Mouse (Mus musculus) CH12.LX (cell line): ENCODE results near the gene Car10. TPM values are rescaled to one million over a fixed set of nuclear protein-coding genes. Genes with fewer than 3 reads are reported as not detected.

ENCODE experiments used
- DNase-seq: peaks from one replicate; pipeline ENCODE4 v3.0.0-alpha.2; 2013; ENCODE audit errors: extremely low read depth
- H3K27ac ChIP-seq: 2 replicates; pipeline ENCODE4 v1.5.1; 2012; ENCODE audit warnings: low read depth, mild to moderate bottlenecking, control low read depth, moderate library complexity; ENCODE audit not compliant: insufficient read depth
- H3K27me3 ChIP-seq: replicated peaks from 2 replicates; pipeline ENCODE3; 2012; ENCODE audit warnings: inconsistent platforms
- H3K36me3 ChIP-seq, 2 experiments: replicated peaks in 1 of 2; 2 replicates each; pipeline versions ENCODE3 to v1.6.1; 2012; ENCODE audit warnings: inconsistent platforms in 1 of 2, low read length in 1 of 2, mild to moderate bottlenecking in 1 of 2, mixed read lengths in 1 of 2, moderate library complexity in 1 of 2; ENCODE audit not compliant: control insufficient read depth in 1 of 2, insufficient read depth in 1 of 2
- H3K4me1 ChIP-seq, 2 experiments: 2 replicates each; pipeline ENCODE4 v1.6.1; 2012; ENCODE audit warnings: inconsistent platforms in 1 of 2, moderate library complexity in 1 of 2; ENCODE audit not compliant: insufficient read depth in 2 of 2, control insufficient read depth in 1 of 2
- H3K4me2 ChIP-seq: 2 replicates; pipeline ENCODE4 v1.6.1; 2012; ENCODE audit warnings: low read depth, mild to moderate bottlenecking, control low read depth; ENCODE audit not compliant: poor library complexity, insufficient read depth, severe bottlenecking
- H3K4me3 ChIP-seq, 3 experiments: fragments of 150-350 bp in 1 of 3; sonication (generic) in 1 of 3; replicated peaks in 1 of 3; 2 replicates each; pipeline versions ENCODE3 to v1.5.1; 2011 to 2012; ENCODE audit warnings: low read depth in 2 of 3, low read length in 2 of 3, mild to moderate bottlenecking in 2 of 3, moderate library complexity in 2 of 3, control low read depth in 1 of 3, improper control_type of control experiment in 1 of 3, inconsistent platforms in 1 of 3, mixed read lengths in 1 of 3; ENCODE audit not compliant: poor library complexity in 1 of 3
- H3K79me2 ChIP-seq: replicated peaks from 2 replicates; pipeline ENCODE4 v1.6.1; 2012; ENCODE audit warnings: mild to moderate bottlenecking, moderate library complexity; ENCODE audit not compliant: control insufficient read depth, poor library complexity, insufficient read depth, severe bottlenecking; ENCODE audit errors: extremely low read depth
- H3K9ac ChIP-seq: 2 replicates; pipeline ENCODE4 v1.6.1; 2012; ENCODE audit warnings: low read depth, mild to moderate bottlenecking, control low read depth, moderate library complexity; ENCODE audit not compliant: insufficient read depth
- H3K9me3 ChIP-seq: replicated peaks from 2 replicates; pipeline ENCODE3; 2012; ENCODE audit warnings: low read length, inconsistent platforms, mixed read lengths
- CHD1 ChIP-seq: IDR thresholded peaks from 2 replicates; pipeline ENCODE4 v1.6.1; 2012; ENCODE audit warnings: low read depth, low read length, improper control_type of control experiment, inconsistent platforms
- EP300 ChIP-seq: IDR thresholded peaks from 2 replicates; pipeline ENCODE4 v1.6.1; 2011; ENCODE audit warnings: low read length, improper control_type of control experiment
- GABPA ChIP-seq: IDR thresholded peaks from 2 replicates; pipeline ENCODE4 v1.6.1; 2012; ENCODE audit warnings: low read depth, low read length, improper control_type of control experiment, inconsistent platforms; ENCODE audit not compliant: insufficient replicate concordance
- IRF4 ChIP-seq: IDR thresholded peaks from 2 replicates; pipeline ENCODE4 v1.6.1; 2014; ENCODE audit warnings: low read depth, mild to moderate bottlenecking, inconsistent platforms, low read length, improper control_type of control experiment
- MAFK ChIP-seq: IDR thresholded peaks from 2 replicates; pipeline ENCODE4 v1.6.1; 2011; ENCODE audit warnings: low read length, improper control_type of control experiment; ENCODE audit not compliant: insufficient replicate concordance
- MAZ ChIP-seq: IDR thresholded peaks from 2 replicates; pipeline ENCODE4 v1.6.1; 2012; ENCODE audit warnings: low read depth, mild to moderate bottlenecking, inconsistent platforms, low read length, improper control_type of control experiment, moderate library complexity
- MYC ChIP-seq: IDR thresholded peaks from 2 replicates; pipeline ENCODE4 v1.6.1; 2011; ENCODE audit warnings: low read depth, mild to moderate bottlenecking, improper control_type of control experiment, low read length
- NELFE ChIP-seq: IDR thresholded peaks from 2 replicates; pipeline ENCODE4 v1.6.1; 2011; ENCODE audit warnings: low read depth, low read length, improper control_type of control experiment
- POLR2AphosphoS2 ChIP-seq: IDR thresholded peaks from 2 replicates; pipeline ENCODE4 v1.6.1; 2011; ENCODE audit warnings: low read depth, low read length, improper control_type of control experiment
- RAD21 ChIP-seq: IDR thresholded peaks from 2 replicates; pipeline ENCODE4 v1.6.1; 2011; ENCODE audit warnings: low read depth, mild to moderate bottlenecking, low read length, improper control_type of control experiment, moderate library complexity
- RCOR1 ChIP-seq: conservative IDR thresholded peaks from 2 replicates; pipeline ENCODE4 v1.6.1; 2012; ENCODE audit warnings: low read depth, mild to moderate bottlenecking, inconsistent platforms, low read length, improper control_type of control experiment
- SMC3 ChIP-seq: IDR thresholded peaks from 2 replicates; pipeline ENCODE4 v1.6.1; 2011; ENCODE audit warnings: low read depth, low read length, improper control_type of control experiment
- TBP ChIP-seq: conservative IDR thresholded peaks from 2 replicates; pipeline ENCODE4 v1.6.1; 2011; ENCODE audit warnings: low read depth, low read length, improper control_type of control experiment
- TCF12 ChIP-seq: IDR thresholded peaks from 2 replicates; pipeline ENCODE4 v1.6.1; 2014; ENCODE audit warnings: low read depth, mild to moderate bottlenecking, inconsistent platforms, low read length, improper control_type of control experiment
- UBTF ChIP-seq: IDR thresholded peaks from 2 replicates; pipeline ENCODE4 v1.6.1; 2012; ENCODE audit warnings: low read depth, mild to moderate bottlenecking, inconsistent platforms, low read length, improper control_type of control experiment, moderate library complexity
- USF1 ChIP-seq: IDR thresholded peaks from 2 replicates; pipeline ENCODE4 v1.6.1; 2014; ENCODE audit warnings: low read depth, mild to moderate bottlenecking, inconsistent platforms, low read length, improper control_type of control experiment
- ZC3H11A ChIP-seq: IDR thresholded peaks from 2 replicates; pipeline ENCODE4 v1.6.1; 2012; ENCODE audit warnings: low read depth, mild to moderate bottlenecking, inconsistent platforms, low read length, improper control_type of control experiment
- dilution Hi-C: fragments of 300-500 bp; cut with MboI; formaldehyde crosslinking; loops from 2 replicates; pipeline ENCODE4 v1.14.3; 2020; ENCODE audit warnings: low sequenced_read_pairs; ENCODE audit not compliant: extremely low pct_unique_long_range_greater_than_20kb, extremely low pct_ligation_motif_present
- in situ Hi-C: fragments of 300-500 bp; cut with MboI; formaldehyde crosslinking; loops from 3 replicates; pipeline ENCODE4 v1.14.3; 2019; ENCODE audit warnings: low sequenced_read_pairs, low pct_ligation_motif_present, low pct_unique_long_range_greater_than_20kb, mixed read lengths
- polyA plus RNA-seq: library from polyadenylated mRNA; unstranded; fragments of >175 nt; gene quantifications from 2 replicates; pipeline ENCODE4 v1.2.1, GENCODE M21; 2012; ENCODE audit warnings: low read depth; ENCODE audit not compliant: insufficient read length
- total RNA-seq, 2 experiments: library from RNA; depleted of rRNA; stranded (reverse); fragments of 300-350 nt in 1 of 2; fragments of >200 nt in 1 of 2; gene quantifications; 2 replicates each; pipeline ENCODE4 v1.2.3; 2012 to 2014

The Car10 gene
- total and polyA plus RNA-seq, 3 experiments, result not detected

DNA sequence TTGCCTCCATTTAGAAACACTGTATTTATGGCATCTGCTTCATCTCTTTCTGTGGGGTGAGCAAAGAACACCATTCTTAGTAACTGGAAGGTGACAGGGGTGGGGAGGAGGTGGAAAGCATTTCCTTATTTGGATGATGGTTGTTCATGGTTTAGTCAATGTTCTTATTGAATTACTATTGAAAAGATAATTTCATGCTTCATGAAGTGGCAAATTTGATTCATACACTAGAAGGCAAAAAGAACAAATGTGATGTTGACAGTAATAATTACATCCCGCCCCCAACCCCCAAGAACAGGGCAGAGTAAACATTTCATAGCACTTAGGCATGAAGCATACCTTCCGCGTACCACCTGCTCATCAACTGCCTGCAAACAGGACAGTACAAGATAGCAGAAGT is 239.9 kb downstream of the Car10 start:
- no peak overlapping the region for H3K4me3 ChIP-seq
- dilution Hi-C loops (no loop called here), in situ Hi-C loops (no loop called here)
- H3K27me3 ChIP-seq, result no peaks in the 10 kb centered on the region
- DNase-seq, result no peak
- TF ChIP-seq NELFE (no peak), IRF4 (no peak), POLR2AphosphoS2 (no peak), ZC3H11A (no peak), TCF12 (no peak), RCOR1 (no peak), MAZ (no peak), MAFK (no peak), GABPA (no peak), UBTF (no peak), RAD21 (no peak), SMC3 (no peak), TBP (no peak)
- no peak overlapping the region for H3K27ac ChIP-seq
- no peaks in the 10 kb centered on the region for H3K79me2 ChIP-seq
- H3K9me3 ChIP-seq, result peaks cover 31% of the 10 kb centered on the region
- H3K4me1 ChIP-seq, result no peaks in the 10 kb centered on the region
- no peak overlapping the region for H3K9ac ChIP-seq
- H3K36me3 ChIP-seq, result no peaks in the 10 kb centered on the region
- H3K4me2 ChIP-seq, result no peak overlapping the region

DNA sequence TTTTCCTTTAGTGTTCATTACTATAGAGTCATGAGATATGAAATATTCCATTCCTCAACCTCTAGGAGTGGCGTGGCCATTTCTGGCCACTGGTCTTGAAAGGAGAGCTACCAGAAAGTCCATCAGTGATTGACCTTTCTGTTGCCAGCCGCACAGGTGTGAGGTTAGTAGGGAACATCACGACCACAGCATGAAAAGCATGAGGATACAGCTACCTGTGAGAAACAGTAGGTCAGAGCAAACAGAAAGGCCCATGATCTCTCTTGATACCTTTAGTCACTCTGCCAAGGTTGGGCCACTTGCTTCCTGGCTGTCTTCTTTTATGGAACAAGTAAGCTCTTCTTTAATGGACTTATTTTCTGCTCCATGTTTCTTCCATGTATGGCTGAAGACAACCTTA is 246.1 kb downstream of the Car10 start:
- in situ Hi-C loops, result no loop called here
- TF ChIP-seq TBP, result no peak
- no peak for TF ChIP-seq CHD1
- TF ChIP-seq EP300, result no peak
- no peak for TF ChIP-seq NELFE
- no peak for TF ChIP-seq USF1
- TF ChIP-seq POLR2AphosphoS2, result no peak
- TF ChIP-seq MYC, result no peak
- TF ChIP-seq, all 38 proteins: peak for 0
- H3K4me2 ChIP-seq, result no peak overlapping the region
- DNase-seq, result no peak
- no peaks in the 10 kb centered on the region for H3K27me3 ChIP-seq
- H3K27ac ChIP-seq, result no peak overlapping the region
- H3K79me2 ChIP-seq, result no peaks in the 10 kb centered on the region
- H3K4me1 ChIP-seq, result no peaks in the 10 kb centered on the region
- no peaks in the 10 kb centered on the region for H3K36me3 ChIP-seq
- H3K4me3 ChIP-seq, result no peak overlapping the region
- H3K9me3 ChIP-seq, result peaks cover 30% of the 10 kb centered on the region
- dilution Hi-C loops, result no loop called here
- H3K9ac ChIP-seq, result no peak overlapping the region
